Mouse (Mus musculus) retina, embryonic 14.5 days (tissue): ENCODE data around the gene Gabra6.
A peak's percentile ranks its signal among the peaks of the same experiment; 100 is the strongest.

Source experiments
- DNase-seq: peaks from one replicate; pipeline ENCODE4 v3.0.0-alpha.2; 2015; ENCODE audit warnings: low spot score

The Gabra6 gene

DNA sequence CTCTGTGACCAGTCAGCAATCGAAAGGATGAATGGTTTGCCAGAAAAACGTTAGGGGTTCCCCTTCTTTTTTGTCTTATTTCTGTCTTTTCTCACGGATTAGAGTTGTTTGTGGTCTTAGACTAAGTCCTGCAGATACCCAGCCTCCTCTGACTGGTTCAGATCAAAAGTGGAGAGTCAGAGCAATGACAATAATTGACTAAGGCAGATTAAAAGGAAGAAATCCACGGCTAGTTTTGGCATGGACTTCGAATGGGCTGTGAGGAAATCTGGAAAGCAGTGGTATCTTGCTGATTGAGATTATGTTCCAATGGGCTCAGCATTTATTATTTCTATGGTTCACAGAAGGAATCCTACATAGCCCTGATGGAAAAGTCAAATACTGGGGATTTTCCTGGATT lies at the start of gene Gabra6:
TSS of gene Gabra6 (minus strand) at position 191 of the 400 bp plus-strand sequence.
- no peak for DNase-seq

- DNase-seq, result no peak
Observed at GRCm38 (mm10) chr11:42365544-42365943, 44.7 kb upstream of the Gabra6 start.

GRCm38 (mm10) chr11:42332121-42332520 lies 11.2 kb upstream of the Gabra6 start:
- no peak for DNase-seq

DNA sequence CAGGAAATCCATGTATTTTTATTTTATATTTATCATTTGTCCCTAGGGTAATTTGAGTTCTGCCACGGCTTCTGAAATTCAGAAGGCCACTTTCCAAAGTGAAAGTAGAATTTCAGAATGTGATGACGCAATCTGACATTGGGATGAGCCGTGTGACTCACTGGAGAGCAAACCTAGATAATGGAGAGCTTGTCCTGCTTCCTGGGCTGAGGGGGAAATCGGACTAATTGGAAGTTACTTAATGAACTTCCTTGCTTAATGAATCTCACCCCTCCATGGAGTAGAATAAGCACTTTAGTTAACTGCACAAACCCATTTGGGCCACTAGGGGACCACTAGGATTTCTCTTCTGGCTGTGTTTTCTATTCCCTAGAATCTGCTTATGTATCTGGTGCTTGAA lies 5.4 kb upstream of the Gabra6 start:
- DNase-seq, result no peak

DNA sequence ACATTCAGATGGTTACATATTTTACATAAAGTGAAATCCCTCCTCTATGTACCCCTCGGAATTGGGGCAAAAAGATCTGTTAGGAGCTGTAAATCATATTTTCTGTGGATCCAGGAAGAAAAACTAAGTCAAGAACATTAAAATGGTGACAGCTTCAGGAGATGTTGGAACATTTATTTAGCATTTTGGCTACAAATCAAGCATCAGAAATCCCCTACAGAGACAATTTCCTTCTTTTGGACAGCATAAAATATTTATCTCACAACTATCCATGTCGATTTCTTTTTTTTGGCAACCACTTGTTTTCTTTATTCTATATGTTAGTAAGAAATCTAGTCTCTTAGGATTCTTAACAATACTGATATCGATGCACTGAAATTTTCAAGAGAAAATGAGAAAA lies 688 bp upstream of the Gabra6 start:
- DNase-seq, result no peak

DNA sequence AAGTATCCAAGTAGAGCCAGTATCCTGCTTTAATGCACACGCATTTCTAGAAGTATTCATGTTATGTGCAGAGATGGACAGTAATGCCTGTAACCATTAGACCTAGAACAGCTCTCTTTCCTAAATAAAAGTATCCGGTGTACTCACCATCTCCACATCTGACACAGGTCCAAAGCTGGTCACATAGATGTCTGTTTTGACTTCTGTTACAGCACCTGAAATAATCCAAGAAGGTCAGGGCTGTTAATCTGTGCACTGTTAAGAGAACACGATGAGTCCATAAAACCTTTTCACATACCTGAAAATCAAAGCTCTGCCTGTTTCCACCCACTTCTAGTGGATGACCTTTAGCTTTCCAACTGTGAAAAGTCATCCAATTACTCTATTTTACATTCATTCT lies 1.4 kb downstream of the Gabra6 start:
- DNase-seq, result no peak

DNA sequence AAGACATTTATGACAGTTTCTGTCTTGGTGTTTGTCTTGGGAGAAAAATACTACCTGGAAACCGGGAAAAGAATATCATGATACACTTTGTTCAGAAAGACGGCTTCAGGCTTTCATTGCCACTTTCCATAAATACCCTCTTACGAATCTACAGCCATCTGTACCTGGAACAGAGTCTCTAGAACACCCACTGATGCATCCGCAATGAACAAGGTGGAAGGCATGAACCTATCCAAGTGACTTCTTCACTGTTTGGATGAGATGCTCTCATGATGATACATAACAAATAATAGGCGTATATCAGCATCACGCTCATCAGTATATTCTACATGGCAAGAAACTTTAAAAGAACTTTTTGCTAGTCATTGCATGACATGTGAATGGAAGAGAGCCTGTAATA lies 1.8 kb downstream of the Gabra6 start:
- no peak for DNase-seq

DNA sequence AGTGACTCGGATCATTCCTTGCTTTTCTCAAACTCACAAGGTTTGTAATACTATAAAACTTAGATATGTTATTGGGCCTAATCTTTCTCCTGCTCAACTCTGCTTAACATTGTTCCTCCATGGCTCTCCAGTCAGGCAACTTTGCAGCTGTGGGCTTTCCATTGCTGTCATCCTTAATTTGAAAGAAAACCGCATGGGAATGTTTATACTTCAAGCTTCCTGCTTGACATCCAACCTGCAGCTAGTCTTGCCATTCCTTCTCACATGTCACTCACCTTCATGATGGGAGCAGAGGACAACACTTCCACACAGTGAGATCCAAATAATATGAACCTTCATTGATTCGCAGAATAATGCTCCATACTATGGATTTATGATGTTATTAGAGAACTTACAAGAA lies 2.9 kb downstream of the Gabra6 start:
- no peak for DNase-seq

DNA sequence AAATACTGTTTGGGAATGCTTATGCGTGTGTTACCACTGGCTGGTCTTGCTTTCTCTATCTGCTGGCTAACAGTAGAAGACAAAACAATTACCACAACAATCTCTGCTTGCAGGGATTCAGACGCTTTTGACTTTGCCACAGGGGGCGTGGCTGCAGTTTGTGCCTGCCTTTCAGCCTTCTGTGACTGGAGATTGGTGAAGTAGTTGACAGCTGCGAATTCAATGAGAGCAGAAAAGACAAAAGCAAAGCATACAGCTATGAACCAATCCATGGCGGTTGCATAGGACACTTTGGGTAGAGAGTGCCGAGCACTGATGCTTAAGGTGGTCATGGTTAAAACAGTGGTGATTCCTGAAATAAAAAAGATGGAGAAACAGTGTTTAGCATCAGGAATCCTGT lies 6.0 kb downstream of the Gabra6 start:
- peak; percentile 52 for DNase-seq

DNA sequence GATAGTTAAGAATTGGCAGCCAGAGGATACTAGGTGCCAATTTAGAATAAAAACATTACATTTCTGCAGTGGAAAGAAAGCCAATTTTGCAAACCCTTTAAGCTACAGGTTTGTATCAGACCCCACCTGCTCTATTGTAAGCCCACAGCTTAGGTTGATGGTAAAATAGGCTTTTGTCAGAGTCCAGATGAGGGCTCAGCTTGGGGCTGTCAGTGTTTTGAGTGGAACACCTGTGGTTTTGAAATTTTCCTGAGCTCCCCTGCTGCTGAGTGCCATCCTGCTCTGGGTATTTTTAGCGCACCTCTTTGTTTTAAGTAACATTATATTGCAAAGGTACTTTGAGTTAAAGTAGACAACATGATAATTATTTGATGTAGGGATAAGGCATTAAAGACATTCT lies 10.0 kb downstream of the Gabra6 start:
- DNase-seq, result no peak

DNA sequence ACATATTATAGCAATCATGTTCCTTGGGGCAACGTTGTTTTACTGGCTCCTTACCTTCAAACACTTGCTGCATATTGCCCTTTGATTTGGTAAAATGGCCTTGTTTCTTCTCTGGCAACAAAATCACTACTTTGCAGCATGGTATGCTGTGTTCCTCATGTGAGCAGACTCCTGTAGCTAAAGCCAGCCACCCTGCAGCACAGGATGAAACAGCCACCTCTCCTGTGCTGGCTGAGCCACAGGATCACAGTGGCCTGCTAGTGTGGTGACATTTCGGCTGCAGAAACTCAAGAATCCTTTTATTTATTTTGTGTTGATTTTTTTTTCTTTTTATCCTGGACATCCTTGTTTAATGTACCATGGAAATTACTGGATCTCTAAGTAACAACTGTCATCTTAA lies 11.8 kb downstream of the Gabra6 start:
- DNase-seq, result no peak

GRCm38 (mm10) chr11:42306095-42306494 lies 14.8 kb downstream of the Gabra6 start:
- no peak for DNase-seq

- no peak for DNase-seq
Observed at GRCm38 (mm10) chr11:42258978-42259377, 61.9 kb downstream of the Gabra6 start.
